Mouse (Mus musculus): ENCODE data around the gene Fbxo28.
"Not testable (repeated sequence)": the region's sequence is repeated elsewhere in the genome, so short reads cannot be mapped to it uniquely, and the experiment has no call there.

Gene Fbxo28

GRCm38 (mm10) chr1:182340281-182340680 lies 1.1 kb downstream of the Fbxo28 start:
- DNase-seq, result no peak

- DNase-seq, result no peak
Observed at GRCm38 (mm10) chr1:182338961-182339565, 2.4 kb downstream of the Fbxo28 start.

- DNase-seq, result no peak
Observed at GRCm38 (mm10) chr1:182333766-182334437, 7.5 kb downstream of the Fbxo28 start.

GRCm38 (mm10) chr1:182332090-182333034 lies 9.1 kb downstream of the Fbxo28 start:
- DNase-seq, result no peak

GRCm38 (mm10) chr1:182325919-182326318 lies 15.5 kb downstream of the Fbxo28 start:
- no peak for DNase-seq

- no peak for DNase-seq
Observed at GRCm38 (mm10) chr1:182324552-182324951, 16.9 kb downstream of the Fbxo28 start.

GRCm38 (mm10) chr1:182323139-182323538 lies 18.3 kb downstream of the Fbxo28 start:
- no peak for DNase-seq

- DNase-seq, result no peak
Observed at GRCm38 (mm10) chr1:182314201-182314600, 27.2 kb downstream of the Fbxo28 start.

GRCm38 (mm10) chr1:182313181-182313580 lies 28.2 kb downstream of the Fbxo28 start:
- no peak for DNase-seq

- no peak for DNase-seq
Observed at GRCm38 (mm10) chr1:182311376-182311775, 30.1 kb downstream of the Fbxo28 start.

- DNase-seq, result no peak
Observed at GRCm38 (mm10) chr1:182310316-182310715, 31.1 kb downstream of the Fbxo28 start.

GRCm38 (mm10) chr1:182309403-182309802 lies 32.0 kb downstream of the Fbxo28 start:
- DNase-seq, result no peak

- no peak for DNase-seq
Observed at GRCm38 (mm10) chr1:182302916-182303315, 38.5 kb downstream of the Fbxo28 start.

- DNase-seq, result no peak
Observed at GRCm38 (mm10) chr1:182302176-182302870, 39.1 kb downstream of the Fbxo28 start.

GRCm38 (mm10) chr1:182297821-182298220 lies 43.6 kb downstream of the Fbxo28 start:
- no peak for DNase-seq

- no peak for DNase-seq
Observed at GRCm38 (mm10) chr1:182297246-182297645, 44.2 kb downstream of the Fbxo28 start.

GRCm38 (mm10) chr1:182296816-182297215 lies 44.6 kb downstream of the Fbxo28 start:
- no peak for DNase-seq

- DNase-seq, result no peak
Observed at GRCm38 (mm10) chr1:182296141-182296540, 45.3 kb downstream of the Fbxo28 start.

- no peak for DNase-seq
Observed at GRCm38 (mm10) chr1:182292291-182292690, 49.1 kb downstream of the Fbxo28 start.

- DNase-seq, result not testable (repeated sequence)
Observed at GRCm38 (mm10) chr1:182290741-182291140, 50.7 kb downstream of the Fbxo28 start.

GRCm38 (mm10) chr1:182289781-182290180 lies 51.6 kb downstream of the Fbxo28 start:
- DNase-seq, result no peak

- DNase-seq, result no peak
Observed at GRCm38 (mm10) chr1:182288601-182289000, 52.8 kb downstream of the Fbxo28 start.

- DNase-seq, result no peak
Observed at GRCm38 (mm10) chr1:182287781-182288180, 53.6 kb downstream of the Fbxo28 start.

Data from kidney, adult 8-10 months (tissue).